Mouse (Mus musculus) bone marrow macrophage, adult 2 months (primary cell): Measurements from ENCODE around the gene Magi2. TPM values are rescaled to one million over a fixed set of nuclear protein-coding genes. Genes with fewer than 3 reads are reported as not detected.

ENCODE experiments used
- H3K27ac ChIP-seq: 2 replicates; pipeline ENCODE4 v1.5.1; 2012; ENCODE audit warnings: low read depth, low read length; ENCODE audit not compliant: insufficient read depth
- H3K4me1 ChIP-seq: 2 replicates; pipeline ENCODE4 v1.6.1; 2012; ENCODE audit warnings: low read length; ENCODE audit not compliant: control insufficient read depth, insufficient read depth
- H3K4me3 ChIP-seq: 2 replicates; pipeline ENCODE4 v1.5.1; 2012; ENCODE audit warnings: mild to moderate bottlenecking, low read length, moderate library complexity; ENCODE audit not compliant: insufficient read depth
- CTCF ChIP-seq: IDR thresholded peaks from 2 replicates; pipeline ENCODE4 v1.5.1; 2012; ENCODE audit warnings: low read depth, mild to moderate bottlenecking, low read length, moderate library complexity
- POLR2A ChIP-seq: IDR thresholded peaks from 2 replicates; pipeline ENCODE4 v1.6.1; 2012; ENCODE audit warnings: mild to moderate bottlenecking, low read depth, low read length, borderline replicate concordance
- polyA plus RNA-seq: library from polyadenylated mRNA; stranded (reverse); fragments of >200 nt; gene quantifications from 2 replicates; pipeline ENCODE4 v1.2.4, GENCODE M21; 2012; ENCODE audit not compliant: missing spikeins, insufficient read depth, insufficient read length

Magi2 gene
- polyA plus RNA-seq, 1 experiment = 0.46 TPM

DNA sequence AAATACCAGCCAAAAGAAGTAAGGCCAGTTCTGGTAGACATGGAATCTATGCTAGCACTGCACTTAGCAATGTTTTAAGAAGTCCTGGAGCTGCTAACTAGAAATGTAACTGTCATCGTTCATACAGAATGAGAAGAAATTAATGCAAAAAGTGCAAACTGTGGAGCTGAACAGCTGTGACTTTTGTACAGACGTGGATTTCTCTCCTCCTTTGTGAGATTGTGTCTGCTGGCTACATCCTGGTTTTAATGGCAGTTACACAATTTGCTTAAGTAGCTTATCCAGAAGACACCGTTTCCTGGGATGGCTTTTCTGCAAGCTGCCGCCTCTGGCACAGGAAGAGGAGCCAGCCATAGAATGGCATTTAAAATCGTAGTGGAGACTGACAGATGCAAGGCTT is 1136.4 kb downstream of the Magi2 start:
- TF ChIP-seq CTCF = no peak
- no peak for TF ChIP-seq POLR2A
- Histone ChIP-seq H3K4me1 (no peaks in the 10 kb centered on the region), H3K27ac (no peak overlapping the region), H3K4me3 (no peak overlapping the region)

DNA sequence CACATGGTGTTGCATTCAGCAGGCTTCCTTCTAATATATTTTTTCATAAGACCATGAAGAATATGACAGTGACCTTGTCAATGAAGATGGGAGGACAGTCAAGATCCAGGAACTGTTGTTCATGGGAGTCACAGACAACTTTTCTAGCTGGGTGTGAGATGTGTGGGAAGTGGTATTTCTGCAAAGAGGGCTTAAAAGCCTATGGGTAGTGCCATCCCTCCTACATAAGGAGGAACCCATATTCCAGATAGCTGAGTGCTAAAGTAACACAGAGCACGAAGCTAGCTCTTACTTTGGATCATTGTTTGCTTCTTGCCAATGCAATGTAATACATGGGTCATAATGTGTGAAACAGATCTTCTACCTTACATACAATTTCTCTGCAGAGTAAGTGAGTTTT is 1146.8 kb downstream of the Magi2 start:
- H3K27ac ChIP-seq = no peak overlapping the region
- H3K4me1 ChIP-seq = no peaks in the 10 kb centered on the region
- TF ChIP-seq POLR2A (no peak), CTCF (no peak)
- no peak overlapping the region for H3K4me3 ChIP-seq

- Histone ChIP-seq H3K4me1 (no peaks in the 10 kb centered on the region), H3K27ac (no peak overlapping the region), H3K4me3 (no peak overlapping the region)
- TF ChIP-seq POLR2A (no peak), CTCF (no peak)
These were observed 1151.4 kb downstream of the Magi2 start for GRCm38 (mm10) chr5:20378071-20378800.

- H3K4me3 ChIP-seq = no peak overlapping the region
- TF ChIP-seq CTCF (no peak), POLR2A (no peak)
- H3K4me1 ChIP-seq = no peaks in the 10 kb centered on the region
- no peak overlapping the region for H3K27ac ChIP-seq
These were observed 1177.7 kb downstream of the Magi2 start for GRCm38 (mm10) chr5:20404533-20404932.

- no peaks in the 10 kb centered on the region for H3K4me1 ChIP-seq
- no peak overlapping the region for H3K4me3 ChIP-seq
- TF ChIP-seq CTCF = no peak
- TF ChIP-seq POLR2A = no peak
- no peak overlapping the region for H3K27ac ChIP-seq
These were observed 1179.8 kb downstream of the Magi2 start for GRCm38 (mm10) chr5:20406626-20407025.

DNA sequence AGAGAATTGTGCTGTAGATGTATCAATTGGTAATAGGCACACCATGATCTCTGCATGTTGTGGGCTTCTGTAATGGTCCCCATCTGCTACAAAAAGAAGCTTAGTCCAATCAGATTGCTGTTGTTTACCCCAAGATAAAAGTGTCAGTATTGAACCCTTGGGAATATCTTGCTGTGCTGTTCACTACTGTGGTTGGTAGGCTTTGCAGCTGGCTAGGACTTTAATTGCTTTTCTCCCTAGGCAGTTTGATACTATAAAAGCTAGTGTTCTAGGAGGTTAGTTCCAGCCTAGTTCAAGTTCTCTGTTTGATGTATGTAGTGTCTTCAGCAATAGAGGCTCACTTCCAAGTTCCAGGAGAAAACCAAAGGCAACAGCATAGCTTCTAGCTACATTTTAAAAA is 1188.5 kb downstream of the Magi2 start:
- TF ChIP-seq POLR2A (no peak), CTCF (no peak)
- Histone ChIP-seq H3K4me1 (no peaks in the 10 kb centered on the region), H3K4me3 (no peak overlapping the region), H3K27ac (no peak overlapping the region)

DNA sequence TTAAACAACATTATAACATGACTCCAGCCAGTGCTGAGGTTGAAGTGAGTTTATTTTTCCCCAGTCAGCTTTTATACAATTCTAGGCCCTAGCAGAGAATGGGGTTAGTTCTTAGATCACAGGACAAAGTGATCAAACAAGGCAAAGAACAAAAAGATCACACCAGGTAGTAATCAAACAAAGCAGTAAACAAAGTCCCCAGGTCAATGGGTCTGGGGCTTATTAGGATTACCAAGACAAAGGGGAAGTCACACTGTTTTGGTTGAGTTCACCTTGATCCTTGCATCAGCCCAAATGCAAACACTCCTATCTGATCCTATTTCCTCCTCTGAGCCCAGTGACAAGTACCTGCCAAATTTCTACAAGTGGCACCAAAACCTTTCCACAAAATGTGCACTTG is 1190.5 kb downstream of the Magi2 start:
- TF ChIP-seq POLR2A (no peak), CTCF (no peak)
- Histone ChIP-seq H3K4me3 (no peak overlapping the region), H3K4me1 (no peaks in the 10 kb centered on the region), H3K27ac (no peak overlapping the region)

DNA sequence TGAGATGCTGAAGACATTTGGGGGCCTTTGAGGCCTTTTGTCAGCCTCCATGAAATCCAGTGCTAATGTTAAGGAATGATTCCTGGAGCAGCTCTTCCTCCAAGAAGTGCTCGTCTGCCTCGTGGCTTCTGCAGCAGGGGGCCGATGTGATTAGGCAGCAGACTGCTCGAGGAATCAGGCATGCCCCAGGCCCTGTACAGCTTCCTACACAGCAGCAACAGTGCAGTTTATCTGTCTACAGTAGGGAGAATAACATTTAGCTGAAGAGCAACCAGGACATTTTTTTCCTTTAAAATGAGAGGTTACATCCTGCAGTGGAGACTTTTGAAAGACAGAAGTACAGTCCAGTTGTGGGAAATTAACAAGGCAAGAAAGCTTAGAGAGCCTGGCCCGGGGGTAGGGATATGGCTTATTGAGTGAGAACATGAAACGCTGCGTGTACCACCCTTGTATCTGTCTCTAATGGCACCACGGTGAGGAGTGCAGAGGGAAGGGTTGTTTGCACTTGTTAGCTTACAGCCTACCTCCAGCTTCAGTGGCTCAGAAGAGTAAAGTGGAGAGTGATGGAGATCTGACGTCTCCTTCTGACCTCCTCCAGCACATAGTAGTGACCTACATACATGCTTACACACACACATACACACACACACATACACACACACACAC is 1205.4 kb downstream of the Magi2 start:
- TF ChIP-seq POLR2A = no peak
- TF ChIP-seq CTCF = no peak
- no peaks in the 10 kb centered on the region for H3K4me1 ChIP-seq
- H3K27ac ChIP-seq = no peak overlapping the region
- H3K4me3 ChIP-seq = no peak overlapping the region

DNA sequence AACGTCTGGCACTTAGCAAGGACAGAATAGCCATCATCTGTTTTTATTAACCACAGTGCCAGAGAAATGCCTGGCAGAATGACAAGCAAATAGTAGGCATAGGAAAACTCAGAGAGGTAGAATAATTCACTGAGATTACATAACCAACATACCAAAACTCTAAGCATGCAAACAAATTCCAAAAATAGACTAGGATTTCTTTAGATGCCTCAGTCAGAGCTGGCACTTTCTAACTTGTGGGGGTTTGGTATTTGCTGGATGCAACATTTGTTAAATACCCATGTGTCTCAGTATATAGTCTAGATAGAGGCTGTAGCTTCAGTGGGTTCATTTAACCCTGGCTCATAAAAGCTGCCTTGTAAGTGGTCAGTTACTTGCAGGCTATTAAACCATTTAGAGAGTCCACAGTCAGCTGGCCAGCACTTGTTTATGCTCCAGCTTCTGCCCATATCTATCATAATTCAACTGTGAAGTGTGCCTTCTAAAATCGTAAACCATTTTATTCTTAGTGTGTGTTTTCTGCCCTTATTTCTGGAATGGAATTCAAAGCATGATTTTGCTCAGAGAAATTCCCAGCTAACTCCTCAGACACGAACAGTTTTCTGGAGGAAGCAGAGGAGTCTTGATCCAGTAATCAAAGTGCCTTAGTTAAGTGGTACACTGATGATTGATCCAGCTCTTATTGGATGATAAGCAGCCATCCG is 1219.8 kb downstream of the Magi2 start:
- no peaks in the 10 kb centered on the region for H3K4me1 ChIP-seq
- TF ChIP-seq POLR2A (no peak), CTCF (no peak)
- H3K4me3 ChIP-seq = no peak overlapping the region
- no peak overlapping the region for H3K27ac ChIP-seq

- Histone ChIP-seq H3K4me1 (peaks cover 10% of the 10 kb centered on the region), H3K27ac (no peak overlapping the region), H3K4me3 (no peak overlapping the region)
- TF ChIP-seq POLR2A (no peak), CTCF (no peak)
These were observed 1229.3 kb downstream of the Magi2 start for GRCm38 (mm10) chr5:20456106-20456505.
